Mouse (Mus musculus) bone marrow, adult 2 months (tissue): ENCODE measurements around the gene Pmel.
"Not testable (repeated sequence)": the region's sequence is repeated elsewhere in the genome, so short reads cannot be mapped to it uniquely, and the experiment has no call there.

Experiments used
- CTCF ChIP-seq: fragments of 200-500 bp; IDR thresholded peaks from 2 replicates; pipeline ENCODE4 v1.5.1; 2011; ENCODE audit warnings: low read length, control low read depth; ENCODE audit not compliant: control insufficient read depth, insufficient read depth
- POLR2A ChIP-seq: fragments of 200-500 bp; IDR thresholded peaks from 2 replicates; pipeline ENCODE4 v1.6.1; 2011; ENCODE audit warnings: low read depth, mild to moderate bottlenecking, control low read depth, low read length, borderline replicate concordance; ENCODE audit not compliant: control insufficient read depth

DNA sequence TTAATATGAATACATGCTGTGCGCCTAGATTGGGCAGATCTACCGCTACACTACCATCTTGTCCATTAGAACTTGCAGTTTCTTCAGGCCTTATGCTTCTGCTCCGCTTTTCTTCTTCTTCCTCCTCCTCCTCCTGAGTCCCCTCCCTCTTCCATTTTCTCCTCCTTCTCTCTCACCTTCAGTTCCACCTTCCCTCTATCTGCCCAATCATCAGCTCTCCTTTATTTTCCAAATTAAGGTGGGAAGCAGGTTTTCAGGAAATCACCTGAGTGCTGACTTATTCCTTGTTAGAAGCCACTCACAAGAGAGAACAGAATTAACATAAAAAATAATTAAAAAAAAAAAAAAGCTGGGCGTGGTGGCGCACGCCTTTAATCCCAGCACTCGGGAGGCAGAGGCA lies 7.3 kb downstream of the Pmel start:
- TF ChIP-seq POLR2A, CTCF: not testable (repeated sequence)
